Mouse (Mus musculus): ENCODE results near the gene Fam19a5.

- TF ChIP-seq CTCF (IDR thresholded peaks at IDR 0.05; ENCODE audit: extremely low read depth, insufficient read length, insufficient replicate concordance, low read depth, low read length), result no peak
- no peak for TF ChIP-seq POLR2A (IDR thresholded peaks at IDR 0.05; ENCODE audit: low read depth, low read length)
These were observed 93.1 kb downstream of the Fam19a5 start for GRCm38 (mm10) chr15:87637234-87637633.
